Mouse (Mus musculus) bone marrow, adult 2 months (tissue): ENCODE data around the gene Nphp3.

Experiments used
- CTCF ChIP-seq: fragments of 200-500 bp; IDR thresholded peaks from 2 replicates; pipeline ENCODE4 v1.5.1; 2011; ENCODE audit warnings: low read length, control low read depth; ENCODE audit not compliant: control insufficient read depth, insufficient read depth
- POLR2A ChIP-seq: fragments of 200-500 bp; IDR thresholded peaks from 2 replicates; pipeline ENCODE4 v1.6.1; 2011; ENCODE audit warnings: low read depth, mild to moderate bottlenecking, control low read depth, low read length, borderline replicate concordance; ENCODE audit not compliant: control insufficient read depth

GRCm38 (mm10) chr9:104038266-104038665, 35.9 kb downstream of the Nphp3 start:
- no peak for TF ChIP-seq CTCF
- TF ChIP-seq POLR2A = no peak
